Mouse (Mus musculus) hindbrain, postnatal 0 days (tissue): ENCODE measurements at regions not wholly inside any gene's neighbourhood (a gene's known extent, or its start where the extent isn't known, plus 50 kb on each side); places are given as distances from the start of the nearest gene placed in this dataset.
"Not testable (repeated sequence)": the region's sequence is repeated elsewhere in the genome, so short reads cannot be mapped to it uniquely, and the experiment has no call there.

ENCODE experiments used
- ATAC-seq: fragments of 200-750 bp; cut with Nextera tagmentation; 2 replicates; pipeline ENCODE4 v1.8.0; 2017; ENCODE audit warnings: mild to moderate bottlenecking, moderate TSS enrichment, moderate library complexity
- DNase-seq: peaks from one replicate; pipeline ENCODE4 v3.0.0-alpha.2; 2015; ENCODE audit warnings: low spot score
- H3K27ac ChIP-seq: fragments of 300-500 bp; sonication (generic); 2 replicates; pipeline ENCODE4 v1.5.1; 2014; ENCODE audit warnings: mild to moderate bottlenecking
- H3K27me3 ChIP-seq: fragments of 300-500 bp; sonication (generic); 2 replicates; pipeline ENCODE4 v1.6.1; 2014; ENCODE audit warnings: low read length, mixed read lengths; ENCODE audit not compliant: insufficient read depth
- H3K36me3 ChIP-seq: fragments of 300-500 bp; sonication (generic); 2 replicates; pipeline ENCODE4 v1.6.1; 2014; ENCODE audit warnings: low read length, mixed read lengths; ENCODE audit not compliant: insufficient read depth
- H3K4me1 ChIP-seq: fragments of 300-500 bp; sonication (generic); 2 replicates; pipeline ENCODE4 v1.6.1; 2014; ENCODE audit warnings: antibody characterized with exemption, low read length, mixed read lengths; ENCODE audit not compliant: insufficient read depth
- H3K4me2 ChIP-seq: fragments of 300-500 bp; sonication (generic); 2 replicates; pipeline ENCODE4 v1.6.1; 2014; ENCODE audit warnings: low read depth, mild to moderate bottlenecking, low read length, moderate library complexity, mixed read lengths
- H3K4me3 ChIP-seq: fragments of 300-500 bp; sonication (generic); 2 replicates; pipeline ENCODE4 v1.5.1; 2014; ENCODE audit warnings: low read length
- H3K9ac ChIP-seq: fragments of 300-500 bp; sonication (generic); replicated peaks from 2 replicates; pipeline ENCODE4 v1.6.1; 2014; ENCODE audit warnings: mild to moderate bottlenecking, low read length, moderate library complexity, mixed read lengths
- H3K9me3 ChIP-seq: fragments of 300-500 bp; sonication (generic); 2 replicates; pipeline ENCODE4 v1.6.1; 2016; ENCODE audit warnings: low read length, mixed read lengths
- CTCF ChIP-seq: IDR thresholded peaks from 2 replicates; pipeline ENCODE4 v1.5.1; 2016; ENCODE audit warnings: antibody characterized with exemption, control low read depth, low read depth
- WGBS: fragments of 180-500 bp; shearing (Covaris S2); extraction: QIAGEN DNeasy Blood & Tissue Kit; methylation state at CpG from one replicate; pipeline ENCODE4 v1.1.7; 2014; 5-methylcytosine and 5-hydroxymethylcytosine counted together

GRCm38 (mm10) chr14:53460790-53461189 is 793.1 kb downstream of the Dad1 start:
- not testable (repeated sequence) for H3K27ac ChIP-seq, ATAC-seq, H3K4me3 ChIP-seq, H3K9ac ChIP-seq, H3K4me2 ChIP-seq, H3K4me1 ChIP-seq, H3K9me3 ChIP-seq, H3K36me3 ChIP-seq, H3K27me3 ChIP-seq, DNase-seq

DNA sequence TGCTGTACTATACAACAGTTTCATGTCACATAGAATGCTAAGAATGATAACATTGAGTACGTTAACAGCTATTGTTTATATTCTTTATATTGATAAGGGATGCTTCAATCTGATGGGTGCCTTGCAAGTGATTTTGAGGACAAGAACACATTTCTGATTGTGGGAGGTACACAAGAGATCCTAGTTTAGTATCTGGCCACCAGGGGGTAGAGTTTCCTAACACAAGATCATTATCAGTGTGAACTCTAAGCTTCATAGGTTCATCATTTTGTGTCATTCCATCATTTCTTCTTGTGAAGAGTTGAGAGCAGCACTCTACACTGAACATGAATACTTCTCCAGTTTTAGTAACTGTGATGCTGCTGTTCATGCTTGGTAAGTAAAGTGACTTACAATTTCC is 799.9 kb downstream of the Dad1 start:
- no peak for ATAC-seq
- 93% methylated on average over 1 of the region's 1 CpGs for WGBS
- Histone ChIP-seq H3K9me3 (no peaks in the 10 kb centered on the region), H3K4me2 (no peak overlapping the region), H3K36me3 (no peaks in the 10 kb centered on the region), H3K27ac (no peak overlapping the region), H3K27me3 (no peaks in the 10 kb centered on the region), H3K4me3 (no peak overlapping the region), H3K9ac (no peak overlapping the region), H3K4me1 (no peaks in the 10 kb centered on the region)
- no peak for TF ChIP-seq CTCF
- no peak for DNase-seq

DNA sequence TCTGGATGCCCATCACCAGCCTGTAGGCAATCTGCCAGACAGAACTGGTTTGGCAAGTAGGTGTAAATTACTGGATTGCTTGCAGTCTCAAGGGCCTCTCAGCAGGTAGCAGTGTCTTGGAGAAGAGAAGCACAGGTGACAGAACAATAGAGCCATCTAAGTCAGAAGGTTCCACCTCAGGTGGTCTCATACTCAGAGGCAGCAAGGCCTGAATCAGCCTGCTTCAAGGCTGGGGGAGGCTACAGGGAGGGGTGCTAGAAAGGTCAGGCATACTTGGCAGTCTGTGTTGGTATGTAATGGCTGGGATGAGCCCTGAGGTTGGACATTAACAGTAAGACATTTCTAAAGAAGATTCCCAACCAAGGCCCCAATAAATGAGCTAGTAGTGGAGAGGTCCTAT is 814.3 kb downstream of the Dad1 start:
- not testable (repeated sequence) for H3K36me3 ChIP-seq, H3K4me3 ChIP-seq, DNase-seq, H3K4me1 ChIP-seq, H3K9me3 ChIP-seq, H3K27ac ChIP-seq, H3K4me2 ChIP-seq, H3K9ac ChIP-seq, H3K27me3 ChIP-seq, ATAC-seq

- H3K27me3 ChIP-seq, H3K4me2 ChIP-seq, H3K36me3 ChIP-seq, H3K4me1 ChIP-seq, DNase-seq, ATAC-seq, H3K4me3 ChIP-seq, H3K27ac ChIP-seq, H3K9ac ChIP-seq, H3K9me3 ChIP-seq: not testable (repeated sequence)
- 89% methylated on average over 2 of the region's 3 CpGs for WGBS
These were observed 823.8 kb downstream of the Dad1 start for GRCm38 (mm10) chr14:53430130-53430529.

- 88% methylated on average over 1 of the region's 1 CpGs for WGBS
- H3K9me3 ChIP-seq, H3K4me2 ChIP-seq, H3K36me3 ChIP-seq, H3K4me1 ChIP-seq, H3K27me3 ChIP-seq, H3K4me3 ChIP-seq, DNase-seq, H3K9ac ChIP-seq, H3K27ac ChIP-seq, ATAC-seq: not testable (repeated sequence)
These were observed 825.5 kb downstream of the Dad1 start for GRCm38 (mm10) chr14:53428447-53428846.

- ATAC-seq, H3K36me3 ChIP-seq, H3K27me3 ChIP-seq, H3K4me2 ChIP-seq, H3K27ac ChIP-seq, H3K4me1 ChIP-seq, H3K9ac ChIP-seq, H3K9me3 ChIP-seq, H3K4me3 ChIP-seq, DNase-seq: not testable (repeated sequence)
- 78% methylated on average over 10 of the region's 10 CpGs for WGBS
These were observed 826.3 kb downstream of the Dad1 start for GRCm38 (mm10) chr14:53427636-53428035.

GRCm38 (mm10) chr14:53416955-53417354 is 836.9 kb downstream of the Dad1 start:
- H3K27me3 ChIP-seq, H3K4me3 ChIP-seq, DNase-seq, H3K4me1 ChIP-seq, H3K4me2 ChIP-seq, H3K9ac ChIP-seq, H3K27ac ChIP-seq, ATAC-seq, H3K9me3 ChIP-seq, H3K36me3 ChIP-seq: not testable (repeated sequence)
- WGBS, result 71% methylated on average over 1 of the region's 2 CpGs

DNA sequence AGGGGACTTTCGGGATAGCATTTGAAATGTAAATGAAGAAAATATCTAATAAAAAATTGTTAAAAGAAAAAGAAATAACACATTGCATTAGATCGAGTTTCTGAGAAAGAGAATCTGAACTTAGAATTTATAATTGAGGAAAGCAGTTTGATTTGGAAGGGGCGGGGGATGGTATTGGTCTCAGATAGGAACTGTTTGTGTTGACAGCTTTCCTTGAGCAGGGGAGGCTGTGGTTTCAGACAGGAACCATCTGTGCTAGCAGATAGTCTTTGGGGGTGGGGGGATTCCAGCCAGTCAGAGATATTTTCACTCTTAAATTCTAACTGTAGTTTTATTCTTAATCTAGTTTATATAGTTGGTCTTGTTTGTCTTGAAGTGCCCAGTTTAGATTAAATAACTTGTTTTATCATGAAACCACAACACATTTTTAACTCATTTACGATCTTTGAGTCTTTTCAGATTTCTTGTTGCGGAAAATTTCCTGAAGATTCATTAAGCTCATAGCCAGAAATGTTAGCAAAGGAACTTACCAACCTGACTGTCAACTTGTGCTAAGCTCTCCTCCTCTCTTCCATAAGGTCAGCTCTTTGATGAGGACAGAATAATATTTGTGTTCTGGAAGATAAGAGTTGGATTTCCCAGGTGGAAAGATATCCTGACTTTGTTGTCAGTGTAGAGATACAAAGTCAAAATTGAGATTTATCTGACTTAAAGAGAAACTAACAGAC is 846.2 kb downstream of the Dad1 start:
- H3K9me3 ChIP-seq, H3K4me1 ChIP-seq, H3K36me3 ChIP-seq, DNase-seq, H3K27me3 ChIP-seq, H3K9ac ChIP-seq, H3K27ac ChIP-seq, H3K4me2 ChIP-seq, H3K4me3 ChIP-seq, ATAC-seq: not testable (repeated sequence)
- 83% methylated on average over 2 of the region's 5 CpGs for WGBS

- WGBS, result no CpG with 5 or more reads among the region's 1 CpGs
- not testable (repeated sequence) for H3K4me1 ChIP-seq, H3K27me3 ChIP-seq, ATAC-seq, H3K4me3 ChIP-seq, DNase-seq, H3K4me2 ChIP-seq, H3K27ac ChIP-seq, H3K36me3 ChIP-seq, H3K9ac ChIP-seq, H3K9me3 ChIP-seq
These were observed 863.6 kb downstream of the Dad1 start for GRCm38 (mm10) chr14:53390307-53390706.

DNA sequence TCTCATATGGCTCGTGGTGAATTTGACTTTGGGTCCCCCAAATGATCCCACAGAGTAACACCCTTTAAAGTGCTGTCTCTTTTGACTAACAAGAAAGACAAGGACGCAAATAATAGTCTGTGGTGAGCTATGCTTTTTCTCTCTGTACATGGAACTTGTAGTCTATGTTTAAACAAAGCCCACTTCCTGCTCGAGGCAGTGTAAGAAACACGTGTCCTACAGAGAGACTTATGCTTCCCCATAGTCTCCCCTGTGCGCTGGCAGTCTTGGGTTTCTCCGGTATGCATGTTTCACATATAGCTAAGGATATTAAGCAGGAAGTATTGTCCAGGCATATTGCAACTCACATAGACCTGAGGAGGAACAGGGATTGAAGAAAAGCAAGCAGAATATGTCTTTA is 879.0 kb upstream of the Olfr1507 start:
- not testable (repeated sequence) for H3K9ac ChIP-seq, ATAC-seq, DNase-seq, H3K4me1 ChIP-seq, H3K9me3 ChIP-seq, H3K27me3 ChIP-seq, H3K4me3 ChIP-seq, H3K4me2 ChIP-seq, H3K36me3 ChIP-seq, H3K27ac ChIP-seq
- WGBS, result 81% methylated on average over 5 of the region's 6 CpGs
